Mouse (Mus musculus) left cerebral cortex, adult 18-20 months (tissue): ENCODE measurements around the gene Cfap157. TPM values are rescaled to one million over a fixed set of nuclear protein-coding genes. Genes with fewer than 3 reads are reported as not detected.
A peak's percentile ranks its signal among the peaks of the same experiment; 100 is the strongest.

Experiments used
- DNase-seq, 2 experiments: peaks; one replicate each; pipeline ENCODE4 v3.0.0; 2021 to 2022; ENCODE audit warnings: low spot score in 2 of 2, mixed read lengths in 1 of 2
- total RNA-seq, 2 experiments: library from RNA; stranded (reverse); gene quantifications; 2 replicates each; pipeline ENCODE4 v1.2.3; 2021

Cfap157 gene
- total RNA-seq, 2 experiments from 2014 or later: 0.28 to 0.33 TPM

- DNase-seq: no peak
These were observed 2.9 kb upstream of the Cfap157 start for GRCm38 (mm10) chr2:32787176-32787575.

GRCm38 (mm10) chr2:32781710-32782109 lies 2.5 kb downstream of the Cfap157 start:
- no peak for DNase-seq

GRCm38 (mm10) chr2:32779714-32780113 lies 4.5 kb downstream of the Cfap157 start:
- DNase-seq: no peak

- peak; percentile 65 to 70 for DNase-seq
These were observed 5.1 kb downstream of the Cfap157 start for GRCm38 (mm10) chr2:32779131-32779530.

GRCm38 (mm10) chr2:32778081-32778480 lies 6.1 kb downstream of the Cfap157 start:
- no peak for DNase-seq

- DNase-seq: no peak
These were observed 8.0 kb downstream of the Cfap157 start for GRCm38 (mm10) chr2:32776192-32776591.

GRCm38 (mm10) chr2:32775359-32776074 lies 8.7 kb downstream of the Cfap157 start, which contains the start of the genes Ttc16 and Ptrh1:
TSS of gene Ttc16 (minus strand) at chr2:32775633.
TSS of gene Ptrh1 (plus strand) at chr2:32775786.
- peak; percentile 96 to 98 for DNase-seq

- no peak for DNase-seq
These were observed 11.5 kb downstream of the Cfap157 start for GRCm38 (mm10) chr2:32772626-32773279.

GRCm38 (mm10) chr2:32771886-32772285 lies 12.3 kb downstream of the Cfap157 start:
- DNase-seq: no peak

- DNase-seq: no peak
These were observed 14.7 kb downstream of the Cfap157 start for GRCm38 (mm10) chr2:32769327-32770085.

- DNase-seq: no peak
These were observed 15.5 kb downstream of the Cfap157 start for GRCm38 (mm10) chr2:32768661-32769285.

GRCm38 (mm10) chr2:32767241-32767640 lies 17.0 kb downstream of the Cfap157 start:
- DNase-seq: no peak

- DNase-seq: no peak
These were observed 20.9 kb downstream of the Cfap157 start for GRCm38 (mm10) chr2:32763353-32763752.

- peak in 1 of 2 experiments; percentile 37 for DNase-seq
These were observed 22.4 kb downstream of the Cfap157 start for GRCm38 (mm10) chr2:32761859-32762258.

- DNase-seq: peak; percentile 45 to 52
These were observed 22.9 kb downstream of the Cfap157 start for GRCm38 (mm10) chr2:32761361-32761760.

- DNase-seq: no peak
These were observed 25.2 kb downstream of the Cfap157 start for GRCm38 (mm10) chr2:32759001-32759400.

GRCm38 (mm10) chr2:32758503-32758902 lies 25.7 kb downstream of the Cfap157 start:
- no peak for DNase-seq

GRCm38 (mm10) chr2:32757056-32757845 lies 27.0 kb downstream of the Cfap157 start, which contains the start of gene Tor2a:
TSS of gene Tor2a (plus strand) at chr2:32757234.
- DNase-seq: peak; percentile 96 to 97

GRCm38 (mm10) chr2:32756674-32757055 lies 27.6 kb downstream of the Cfap157 start:
- no peak for DNase-seq

- DNase-seq: no peak
These were observed 32.0 kb downstream of the Cfap157 start for GRCm38 (mm10) chr2:32752181-32752580.
